Mouse (Mus musculus): ENCODE results near the gene Zc3h7b. TPM values are rescaled to one million over a fixed set of nuclear protein-coding genes. Genes with fewer than 3 reads are reported as not detected.
"Not testable (repeated sequence)": the region's sequence is repeated elsewhere in the genome, so short reads cannot be mapped to it uniquely, and the experiment has no call there.

Zc3h7b gene
- total RNA-seq (2015) = 19.3 and 20.5 TPM in 2 replicates
- total RNA-seq (2017) = 16.0 and 17.8 TPM in 2 replicates

DNA sequence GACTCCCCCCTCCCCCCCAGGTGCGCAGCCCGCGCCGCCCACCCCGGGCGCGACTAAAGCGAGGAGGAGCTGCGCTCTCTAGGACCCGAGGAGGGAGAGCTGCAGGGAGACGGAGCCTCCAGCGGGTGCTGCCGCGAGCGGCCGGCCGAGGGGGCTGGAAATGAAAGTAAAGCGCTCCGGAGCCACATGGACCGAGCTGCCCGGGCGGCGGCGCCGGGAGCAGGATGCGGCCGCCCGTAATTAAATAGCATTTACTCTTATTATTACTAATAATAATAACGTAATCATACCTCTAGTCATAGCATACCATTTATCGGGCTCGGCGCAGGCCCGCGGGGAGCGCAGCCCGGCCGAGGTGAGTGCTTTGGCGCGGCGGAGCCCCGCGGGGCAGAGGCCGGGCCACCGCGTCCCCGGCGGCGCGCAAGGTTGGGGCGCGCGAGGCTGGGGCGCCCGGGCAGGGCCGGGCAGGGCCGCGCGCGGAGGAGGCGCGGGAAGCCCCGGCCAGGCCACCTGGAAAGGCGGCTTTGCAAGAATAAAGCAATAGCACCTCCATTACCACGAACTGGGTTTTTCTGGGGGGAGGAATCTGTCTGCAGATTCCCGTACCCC, at the start of gene Zc3h7b, which contains the start of gene Rangap1:
Gene Zc3h7b, plus strand, starts transcription at position 66 of the 609 bp plus-strand sequence.
Gene Rangap1, minus strand, starts transcription at position 539 of the 609 bp plus-strand sequence.
- peak; percentile 70 for ATAC-seq (replicated peaks; ENCODE audit: poor library complexity)

DNA sequence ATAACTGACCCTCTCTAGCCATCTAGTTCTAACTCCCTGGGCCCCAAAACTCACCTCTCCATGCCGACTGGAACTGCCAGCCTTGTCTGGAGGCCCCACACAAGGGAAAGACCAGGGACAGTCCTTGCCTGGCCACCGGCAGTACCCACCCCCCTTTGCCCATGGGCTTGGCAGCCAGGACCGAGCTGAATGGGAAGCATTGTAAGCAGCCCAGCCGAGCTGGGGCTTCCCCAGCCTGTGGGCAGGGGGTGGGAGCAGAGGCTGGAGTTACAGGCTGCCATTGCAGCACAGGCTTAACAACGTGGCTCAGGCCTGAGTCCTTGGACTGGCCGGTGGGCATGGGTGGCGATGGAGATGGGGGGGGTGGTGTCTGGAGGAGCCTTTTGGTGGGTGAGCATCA, 47.7 kb upstream of the Zc3h7b start, which contains the start of gene Chadl:
Gene Chadl, minus strand, starts transcription at position 113 of the 400 bp plus-strand sequence.
- no peak for ATAC-seq (replicated peaks; ENCODE audit: poor library complexity)

DNA sequence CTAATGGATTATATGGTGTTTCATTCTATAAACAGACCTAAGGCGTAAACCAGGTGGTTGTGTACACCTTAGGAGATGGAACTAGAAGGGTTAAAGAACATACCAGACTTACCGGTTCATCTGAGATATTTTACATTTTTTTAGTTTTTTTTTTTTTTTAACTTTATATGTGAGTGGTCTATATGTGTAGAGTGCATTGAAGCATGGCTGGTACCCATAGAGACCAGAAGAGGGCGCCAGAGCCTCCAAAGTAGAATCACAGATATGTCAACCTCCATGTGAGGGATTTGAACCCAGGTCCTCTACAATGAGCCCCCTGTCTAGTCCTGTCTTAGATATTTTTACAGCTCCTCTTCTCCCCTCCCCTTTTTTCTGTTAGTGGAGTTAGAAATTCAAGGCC, 47.0 kb upstream of the Zc3h7b start:
- peak; percentile 44 for ATAC-seq (replicated peaks; ENCODE audit: poor library complexity)

DNA sequence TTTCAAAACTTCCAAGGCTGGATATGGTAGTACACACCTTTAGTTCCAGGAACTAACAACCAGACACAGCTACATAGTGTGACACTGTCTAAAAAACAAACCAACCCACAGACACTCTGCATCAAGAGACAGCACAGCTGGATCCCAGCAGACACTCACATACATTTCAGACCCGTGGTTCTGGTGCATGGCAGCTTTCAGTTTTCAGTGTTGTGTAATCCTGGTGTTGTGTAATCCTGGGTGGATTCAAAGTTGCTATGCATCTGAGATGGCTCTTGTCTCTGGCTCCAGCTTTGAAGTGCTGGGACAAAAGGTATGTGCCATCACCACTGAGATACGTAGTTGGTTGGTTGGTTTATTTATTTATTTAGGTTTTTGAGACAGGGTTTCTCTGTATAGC, 46.3 kb upstream of the Zc3h7b start:
- peak; percentile 41 for ATAC-seq (replicated peaks; ENCODE audit: poor library complexity)

DNA sequence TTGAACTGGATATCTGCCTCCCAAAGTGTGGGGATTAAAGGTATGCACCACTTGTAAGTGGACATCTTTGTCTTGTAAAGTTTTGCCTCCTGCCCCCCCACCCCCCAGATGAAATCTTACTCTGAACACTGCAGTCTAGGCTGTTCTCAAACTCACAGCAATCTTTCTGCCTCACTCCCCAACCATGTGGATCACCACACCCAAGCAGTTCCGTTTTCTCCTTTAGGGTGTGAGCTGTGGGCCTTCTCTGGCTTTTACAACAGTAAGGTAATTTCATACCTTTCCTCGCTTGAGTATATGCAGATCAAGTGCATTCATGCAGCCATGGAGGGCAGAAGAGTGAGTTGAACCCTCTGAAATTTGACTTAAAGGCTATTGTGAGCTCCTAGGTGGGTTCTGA, 44.7 kb upstream of the Zc3h7b start:
- no peak for ATAC-seq (replicated peaks; ENCODE audit: poor library complexity)

DNA sequence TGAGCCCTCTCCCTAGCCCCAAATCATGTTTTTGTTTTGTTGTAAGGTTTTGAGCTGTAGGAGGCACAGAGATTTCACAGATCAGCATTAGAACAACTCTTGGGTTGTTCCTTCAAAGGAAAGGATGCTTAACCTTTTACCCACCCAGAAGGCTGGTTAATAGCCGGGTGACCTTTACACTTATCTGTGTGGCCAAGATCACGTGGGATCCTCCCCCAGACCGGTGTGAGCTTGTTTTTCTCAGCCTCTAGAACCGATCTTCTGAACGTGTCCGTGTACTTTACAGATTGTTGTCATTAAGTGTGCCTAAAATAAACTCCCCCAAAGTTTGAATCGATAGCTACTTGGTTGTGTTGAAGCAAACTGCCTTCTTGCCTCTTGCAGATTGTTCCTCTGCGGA, 44.3 kb upstream of the Zc3h7b start:
- no peak for ATAC-seq (replicated peaks; ENCODE audit: poor library complexity)

DNA sequence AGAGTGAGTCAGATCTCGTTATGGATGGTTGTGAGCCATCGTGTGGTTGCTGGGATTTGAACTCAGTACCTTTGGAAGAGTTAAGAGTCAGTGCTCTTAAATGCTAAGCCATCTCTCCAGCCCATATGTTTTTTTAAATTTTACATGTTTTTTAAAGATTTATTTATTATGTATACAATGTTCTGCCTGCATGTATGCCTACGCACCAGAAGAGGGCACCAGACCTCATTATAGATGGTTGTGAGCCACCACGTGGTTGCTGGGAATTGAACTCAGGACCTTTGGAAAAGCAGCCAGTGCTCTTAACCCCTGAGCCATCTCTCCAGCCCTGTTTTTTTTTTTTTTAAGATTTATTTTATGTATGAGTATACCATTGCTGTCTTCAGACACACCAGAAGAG, 43.5 kb upstream of the Zc3h7b start:
- not testable (repeated sequence) for ATAC-seq (replicated peaks; ENCODE audit: poor library complexity)

DNA sequence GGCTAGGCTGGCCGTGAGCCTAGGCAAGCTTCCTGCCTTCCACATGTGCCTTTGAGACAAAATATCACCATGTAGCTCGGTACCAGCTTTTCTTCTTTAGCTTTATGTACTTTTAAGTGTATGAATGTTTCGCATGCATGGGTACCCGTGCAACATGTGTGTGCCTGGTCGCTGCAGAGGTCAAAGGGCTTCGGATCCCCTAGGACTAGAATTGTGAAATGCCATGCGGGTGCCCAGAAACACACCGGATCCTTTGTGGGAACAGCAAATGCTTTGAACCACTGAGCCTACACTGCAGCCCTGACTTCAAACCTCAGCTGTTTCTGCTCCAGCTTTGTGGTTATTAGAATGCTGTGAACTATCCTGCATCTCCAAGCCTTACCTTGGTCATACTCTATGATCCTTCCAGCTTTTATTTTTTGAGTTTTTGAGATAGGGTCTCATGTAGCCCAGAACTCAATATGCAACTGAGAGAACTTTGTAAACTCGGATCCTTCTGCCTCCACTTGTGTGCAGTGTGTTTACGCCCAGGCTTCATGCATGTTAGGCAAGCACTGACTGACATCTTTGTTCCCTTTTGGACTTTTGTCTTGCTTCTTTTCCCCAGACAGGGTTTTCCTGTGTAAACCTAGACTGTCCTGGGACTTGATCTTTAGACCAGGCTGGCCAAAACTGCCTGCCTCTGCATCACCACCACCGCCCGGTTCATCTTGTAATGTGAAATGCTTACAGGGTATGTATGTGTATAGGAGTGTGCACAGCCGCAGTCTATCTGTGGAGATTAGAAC, 42.4 kb upstream of the Zc3h7b start:
- no peak for ATAC-seq (replicated peaks; ENCODE audit: poor library complexity)

DNA sequence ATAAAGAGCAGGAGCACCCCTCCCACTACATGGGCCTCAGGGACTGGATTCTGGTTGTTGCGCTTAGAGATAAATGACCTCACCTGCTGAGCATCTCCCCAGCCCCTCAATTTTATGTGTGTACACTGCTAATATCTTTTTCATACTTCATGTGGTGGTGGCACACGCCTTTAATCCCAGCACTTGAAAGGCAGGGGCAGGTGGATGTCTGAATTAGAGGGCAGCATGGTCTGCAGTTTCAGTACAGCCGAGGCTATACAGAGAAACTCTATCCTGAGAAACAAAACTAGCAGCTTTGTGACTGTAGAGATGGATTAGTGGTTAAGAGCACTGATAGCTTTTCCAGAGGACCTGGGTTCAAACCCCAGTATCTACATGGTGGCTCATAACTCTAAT, 41.8 kb upstream of the Zc3h7b start:
- ATAC-seq (replicated peaks; ENCODE audit: poor library complexity) = no peak

DNA sequence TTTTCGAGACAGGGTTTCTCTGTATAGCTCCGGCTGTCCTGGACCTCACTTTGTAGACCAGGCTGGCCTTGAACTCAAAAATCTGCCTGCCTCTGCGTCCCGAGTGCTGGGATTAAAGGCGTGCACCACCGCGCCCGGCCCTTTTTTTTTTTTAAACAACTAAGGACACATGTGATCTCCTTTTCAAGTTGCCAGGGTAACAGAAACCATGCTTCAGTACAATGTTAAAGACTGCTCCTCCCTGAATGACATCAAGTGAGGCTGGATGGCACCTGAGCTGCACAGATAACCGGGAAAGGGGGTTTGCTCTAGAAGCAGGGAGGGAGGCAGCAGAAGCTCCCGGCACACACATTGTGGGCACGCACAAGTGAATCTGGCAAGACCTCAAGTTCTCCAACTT, 35.9 kb upstream of the Zc3h7b start:
- no peak for ATAC-seq (replicated peaks; ENCODE audit: poor library complexity)

DNA sequence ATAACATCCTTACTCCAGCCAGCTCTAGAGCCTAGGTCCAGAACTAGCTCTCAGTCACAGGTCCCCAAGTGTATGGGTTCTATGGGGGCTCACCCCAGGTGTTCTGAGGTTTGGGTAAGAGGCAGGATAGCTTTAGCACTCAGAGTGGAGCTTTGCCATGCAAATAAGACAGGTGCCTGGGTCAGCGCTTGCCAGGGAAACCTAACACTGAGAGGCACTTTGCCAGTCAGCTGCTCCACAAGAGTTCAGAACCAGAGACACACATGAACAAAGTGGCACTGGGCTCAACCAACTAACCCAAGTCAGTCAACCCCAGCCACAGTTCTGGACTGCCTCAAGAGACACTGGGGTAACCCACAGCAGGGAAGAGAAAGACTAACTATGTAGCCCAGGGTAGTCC, 35.2 kb upstream of the Zc3h7b start:
- no peak for ATAC-seq (replicated peaks; ENCODE audit: poor library complexity)

DNA sequence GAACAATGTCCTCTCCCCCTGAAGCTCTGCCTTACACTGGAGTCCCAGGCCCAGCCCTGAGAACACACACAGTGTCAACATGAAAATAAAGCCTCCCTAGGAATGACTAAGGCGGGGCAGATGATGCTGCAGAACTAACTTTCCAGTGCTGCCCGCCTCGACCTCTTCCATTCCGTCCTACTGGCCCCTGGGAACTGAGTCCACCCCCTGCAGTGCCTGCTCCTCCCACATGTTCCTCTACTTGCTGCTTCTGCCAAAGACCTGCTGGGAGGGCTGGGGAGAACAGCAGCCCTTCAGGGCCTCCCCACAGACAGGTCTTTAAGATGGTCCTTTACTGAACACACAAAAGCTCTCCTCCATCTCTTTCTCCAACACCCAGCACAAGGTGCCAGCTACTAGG, 34.1 kb upstream of the Zc3h7b start:
- no peak for ATAC-seq (replicated peaks; ENCODE audit: poor library complexity)

DNA sequence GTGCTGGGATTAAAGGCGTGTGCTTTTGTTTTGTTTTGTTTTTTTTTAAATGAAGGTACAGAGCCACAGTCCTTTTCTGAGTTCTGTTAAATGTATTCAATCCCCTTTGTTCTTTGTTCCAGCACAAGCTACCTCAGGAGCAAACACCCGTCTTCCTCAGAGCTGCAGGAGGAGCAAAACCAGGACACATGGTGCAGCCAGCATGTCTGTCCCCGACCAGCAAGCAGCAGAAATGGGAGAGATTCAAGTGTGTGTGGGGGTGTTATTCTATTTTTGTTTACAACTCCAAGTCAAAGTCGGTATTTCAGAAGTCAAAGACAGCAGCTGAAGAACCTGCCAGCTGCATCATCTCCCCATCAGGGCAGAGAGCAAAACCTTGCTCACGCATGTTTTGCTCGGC, 31.1 kb upstream of the Zc3h7b start:
- no peak for ATAC-seq (replicated peaks; ENCODE audit: poor library complexity)

DNA sequence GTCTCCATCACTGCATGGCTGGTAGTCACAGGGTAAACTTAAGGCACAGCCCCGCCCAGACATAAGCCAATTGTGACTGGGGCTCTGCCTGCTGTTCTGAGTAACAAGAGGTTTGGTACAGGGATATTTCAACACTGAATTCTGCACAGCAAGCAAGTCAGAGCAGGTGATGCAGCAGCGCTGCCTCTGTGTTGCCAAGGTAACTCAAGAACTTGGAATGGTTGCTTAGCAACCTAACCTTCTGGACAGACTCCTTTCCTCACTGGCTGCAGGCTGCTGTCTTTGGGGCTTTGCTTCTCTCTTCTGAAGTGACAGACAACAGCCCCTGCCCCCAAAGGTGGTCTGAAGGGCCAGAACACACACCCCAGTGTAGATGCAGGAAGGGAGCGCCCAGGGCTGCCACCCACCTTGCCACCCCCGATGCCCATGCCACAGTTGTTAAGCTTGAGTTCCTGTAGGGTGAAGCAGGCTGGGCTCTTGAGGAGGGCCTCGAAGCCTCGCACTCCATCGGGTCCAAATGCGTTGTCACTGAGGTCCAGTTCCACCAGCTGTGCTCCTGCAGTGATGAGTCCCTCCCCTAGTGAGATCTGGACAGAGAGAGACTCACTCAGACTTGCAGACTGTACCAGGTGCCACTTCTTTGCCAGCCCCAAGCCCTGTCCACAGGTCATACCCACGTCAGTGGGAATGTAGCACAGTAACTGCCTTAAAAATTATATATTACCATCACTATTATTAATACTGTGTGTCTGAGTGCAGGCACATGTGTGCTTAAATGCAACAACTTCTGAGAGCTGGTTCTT, 26.3 kb upstream of the Zc3h7b start:
- no peak for ATAC-seq (replicated peaks; ENCODE audit: poor library complexity)

DNA sequence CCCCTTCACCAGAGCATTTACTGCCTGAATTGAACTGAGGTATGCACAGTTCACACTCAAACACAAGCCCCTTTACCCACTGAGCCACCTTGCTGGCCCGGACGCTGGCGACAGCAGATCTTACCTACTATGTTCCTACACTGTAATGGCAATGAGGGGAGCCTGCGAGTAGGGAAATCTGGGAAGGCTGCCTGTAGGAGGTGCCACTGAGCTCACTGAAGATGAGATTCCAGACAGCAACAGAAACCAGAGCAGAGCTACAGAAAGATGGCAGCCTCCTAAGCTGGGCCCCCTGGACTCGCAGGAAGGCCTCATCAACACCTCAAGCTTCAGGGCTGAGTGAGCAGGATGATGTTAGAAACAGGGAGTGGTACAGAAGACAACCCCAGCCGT, 25.7 kb upstream of the Zc3h7b start:
- no peak for ATAC-seq (replicated peaks; ENCODE audit: poor library complexity)

DNA sequence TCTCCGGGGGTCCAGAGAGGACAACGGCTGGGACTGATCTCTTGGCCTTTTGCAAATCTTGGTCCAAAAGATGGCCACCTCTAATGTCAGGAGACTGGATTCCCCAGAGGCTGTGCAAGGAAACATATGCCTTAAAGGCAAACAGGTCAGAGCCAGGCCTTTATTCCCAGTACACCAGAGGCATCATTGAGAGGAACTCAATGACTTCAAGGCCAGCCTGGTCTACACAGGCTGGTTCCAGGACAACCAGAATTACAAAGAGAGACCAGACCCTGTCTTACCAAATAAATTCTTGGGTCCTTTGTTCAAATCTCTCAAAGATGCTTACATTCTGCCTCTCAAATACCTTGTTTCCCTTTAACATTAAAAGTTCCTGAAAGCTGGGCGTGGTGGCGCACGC, 22.5 kb upstream of the Zc3h7b start:
- ATAC-seq (replicated peaks; ENCODE audit: poor library complexity) = no peak

DNA sequence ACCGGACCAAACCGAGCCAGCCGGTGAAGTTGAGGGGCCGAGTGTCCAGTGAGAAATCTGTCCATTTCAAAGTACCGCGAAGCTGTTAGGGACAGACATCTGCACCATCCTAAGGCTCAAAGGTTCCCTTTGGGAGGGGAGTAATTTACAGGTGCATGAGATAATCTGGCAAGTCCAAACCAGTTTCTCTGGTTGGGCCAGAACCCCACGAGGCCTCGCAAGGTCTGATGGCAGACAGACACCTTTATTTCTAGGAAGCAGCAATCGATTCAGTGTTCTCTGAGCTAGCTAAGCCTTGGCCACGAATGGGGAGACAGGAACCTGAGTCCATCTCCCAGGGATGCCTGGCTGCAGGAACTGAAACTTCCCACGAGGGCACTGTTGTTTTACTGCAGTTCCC, 21.2 kb upstream of the Zc3h7b start:
- no peak for ATAC-seq (replicated peaks; ENCODE audit: poor library complexity)

DNA sequence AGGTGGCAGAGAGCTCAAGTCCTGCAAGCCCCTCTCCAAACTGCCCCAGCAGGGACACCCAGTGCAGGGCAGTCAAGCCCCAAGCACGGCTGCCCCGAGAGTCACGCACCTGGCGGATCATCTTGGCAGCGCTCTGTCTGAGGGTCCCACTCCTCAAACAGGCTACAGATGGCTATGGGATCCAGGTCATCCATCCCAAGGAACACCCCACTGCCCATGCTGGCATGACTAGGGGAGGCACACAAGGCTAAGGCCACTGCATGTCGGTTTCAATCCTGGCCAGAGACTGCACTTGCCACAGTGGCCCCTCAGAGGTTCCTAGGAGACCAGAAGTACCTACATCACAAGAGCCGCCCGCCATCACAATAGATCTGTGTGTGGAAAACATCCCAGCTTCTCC, 18.9 kb upstream of the Zc3h7b start:
- ATAC-seq (replicated peaks; ENCODE audit: poor library complexity) = no peak

DNA sequence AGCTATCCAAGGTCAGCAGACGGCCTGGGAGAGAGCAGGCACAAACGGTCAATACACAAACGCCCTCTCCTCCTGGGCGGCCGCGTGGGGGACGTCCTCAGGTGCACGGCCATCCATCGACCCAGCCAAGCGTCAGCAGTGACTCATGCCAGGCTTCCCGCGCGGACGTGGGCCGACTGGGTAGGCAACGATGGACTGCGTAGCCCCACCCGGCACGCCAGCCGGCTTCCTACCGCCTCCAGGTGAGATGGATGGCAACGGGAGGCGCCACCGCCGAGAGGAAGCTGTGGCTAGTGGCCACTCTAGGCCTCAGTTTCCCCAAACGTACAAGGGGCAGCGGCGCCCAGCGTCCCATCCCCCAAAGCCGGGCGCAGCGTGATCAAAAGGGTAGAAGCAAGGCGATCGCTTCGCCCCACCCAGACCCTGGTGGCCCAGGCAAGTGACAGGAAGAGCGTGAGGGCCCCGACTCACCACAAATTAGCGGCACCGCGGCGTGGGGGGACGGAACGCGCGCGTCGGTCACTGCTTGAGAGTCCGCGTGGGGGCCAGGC, 15.5 kb upstream of the Zc3h7b start:
- ATAC-seq (replicated peaks; ENCODE audit: poor library complexity) = peak; percentile 40

DNA sequence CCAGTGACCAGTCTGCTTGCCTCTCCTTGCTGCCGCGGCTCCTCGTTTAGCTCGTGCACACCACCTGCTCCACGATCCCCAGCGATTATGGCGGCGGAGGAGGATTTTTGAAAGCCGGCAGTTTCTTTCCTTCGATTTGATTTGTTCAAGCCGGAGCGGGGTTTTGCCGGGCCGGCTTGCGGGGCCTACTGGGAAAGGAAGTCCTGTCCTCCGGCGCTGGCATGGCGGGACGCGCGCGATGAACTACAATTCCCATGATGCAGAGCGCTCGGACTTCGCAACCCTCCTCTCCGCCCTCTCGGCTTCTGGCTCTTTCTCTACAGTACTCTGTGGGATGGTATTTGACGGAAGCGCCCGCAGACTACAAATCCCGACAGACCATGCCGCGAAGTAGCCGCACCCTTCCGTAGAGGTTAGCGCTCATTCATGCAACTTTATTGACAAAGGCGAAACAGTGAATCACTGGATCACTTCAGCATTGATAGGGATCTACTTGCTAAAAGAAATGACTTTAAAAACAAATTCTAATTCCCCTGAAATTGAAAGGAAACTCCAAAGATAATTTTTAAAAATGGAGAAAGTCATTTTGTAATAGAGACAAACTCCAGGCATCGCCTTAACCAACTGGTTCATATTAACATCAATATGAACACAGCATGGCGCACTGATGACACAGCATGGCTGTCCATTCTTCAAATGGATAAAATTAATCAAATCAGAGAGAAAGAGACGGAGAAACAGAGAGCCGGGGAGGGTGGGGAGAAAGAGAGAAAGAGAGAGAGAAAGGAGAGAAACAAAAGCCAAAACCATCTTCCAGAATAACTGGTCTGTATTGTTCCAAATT, 14.8 kb upstream of the Zc3h7b start:
- peak; percentile 98 for ATAC-seq (replicated peaks; ENCODE audit: poor library complexity)
